Comparison of ENCODE assay signal across 20 mouse cellular contexts in the genomic region with DNA sequence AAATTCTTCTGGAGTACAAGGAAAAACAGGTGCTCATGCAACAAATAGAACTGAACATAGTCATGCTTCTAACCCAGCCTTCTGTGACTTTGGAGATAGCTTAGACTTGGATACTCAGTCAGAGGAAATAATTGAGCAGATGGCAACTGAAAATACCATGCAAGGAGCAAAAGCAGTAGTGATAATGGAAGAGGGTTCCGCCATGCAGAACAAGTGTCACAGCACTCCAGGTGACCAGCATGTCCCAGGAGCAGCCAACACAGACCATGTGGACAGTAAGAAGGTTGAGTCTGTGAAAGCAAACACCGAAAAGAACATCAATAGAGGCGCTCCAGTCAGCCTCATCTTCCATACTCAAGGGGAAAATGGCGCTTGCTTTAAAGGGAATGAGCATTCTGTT.
A peak's percentile ranks its signal among the peaks of the same experiment; 100 is the strongest.
DNase-seq lines count a peak whose midpoint lies in the region; ATAC-seq lines count a peak whose summit lies in the region.
"Had no signal": no experiment of that assay in that cellular context is flagged by ENCODE, and none has a peak within 500 bp of the region (broad histone marks: within the 10 kb centered on the region; RNA-seq: fewer than 3 reads in every experiment).

No protein-coding gene starts in this region.

- peak; percentile 9 for DNase-seq in cerebellum, adult 11-12 months
- peak; percentile 20 for DNase-seq in cerebellum, adult 9-11 months
- no peak for DNase-seq in cerebellum, adult 8-10 months
- DNase-seq in cerebellum, postnatal 14 days = peak; percentile 23 to 52
- no peak for DNase-seq in embryo, embryonic 9.5 days (ENCODE audit: extremely low spot score)
- DNase-seq: adrenal gland, postnatal 10 days; adrenal gland, postnatal 36 days; embryo, embryonic 11 days; gastrocnemius, postnatal 25 days; heart, adult 18-20 months; heart, postnatal 10 days; heart, postnatal 36 days; kidney, adult 11 months; kidney, adult 8-10 months had no signal

- no peak for ATAC-seq in cerebellum, adult (ENCODE audit: insufficient number of reproducible peaks, low FRiP score, low TSS enrichment)
- ATAC-seq: activated CD4-positive, CD25-positive, alpha-beta regulatory T cell, adult 4 months; forebrain, embryonic 13.5 days; forebrain, embryonic 16.5 days; hindbrain, embryonic 16.5 days; intestine, embryonic 15.5 days had no signal

Comparison
In these comparisons a context has a peak if more than half of its experiments do, and no peak if none do; other contexts are left out.
1. DNase-seq: peak in cerebellum, adult 11-12 months (single experiment), cerebellum, adult 9-11 months (single experiment) and cerebellum, postnatal 14 days (2 of 2); none in cerebellum, adult 8-10 months (single experiment) and embryo, embryonic 9.5 days (single experiment).